Mouse (Mus musculus) small intestine, adult 2 months (tissue): ENCODE data around the gene Nr5a2.

Experiments used
- CTCF ChIP-seq: fragments of 200-500 bp; IDR thresholded peaks from 2 replicates; pipeline ENCODE4 v1.5.1; 2012; ENCODE audit warnings: low read depth, mild to moderate bottlenecking, control low read depth, inconsistent platforms, low read length, moderate library complexity, mixed read lengths; ENCODE audit not compliant: insufficient replicate concordance, insufficient read length; ENCODE audit errors: extremely low read depth
- POLR2A ChIP-seq: fragments of 200-500 bp; IDR thresholded peaks from 2 replicates; pipeline ENCODE4 v1.6.1; 2012; ENCODE audit warnings: low read depth, mild to moderate bottlenecking, control low read depth, inconsistent platforms, low read length, moderate library complexity

GRCm38 (mm10) chr1:136830992-136831391 lies 129.3 kb downstream of the Nr5a2 start:
- TF ChIP-seq CTCF: no peak
- TF ChIP-seq POLR2A: no peak
